Mouse (Mus musculus): ENCODE results near the gene Ndufc2.

GRCm38 (mm10) chr7:97419163-97419562 lies 19.4 kb downstream of the Ndufc2 start:
- TF ChIP-seq CTCF (IDR thresholded peaks at IDR 0.05) (no peak), EP300 (IDR thresholded peaks at IDR 0.05; ENCODE audit: insufficient read depth, low read depth, low read length) (no peak)

All from heart, adult 2 months (tissue).